Mouse (Mus musculus): ENCODE measurements around the gene Armt1.
"Not testable (repeated sequence)": the region's sequence is repeated elsewhere in the genome, so short reads cannot be mapped to it uniquely, and the experiment has no call there.

Armt1 gene

GRCm38 (mm10) chr10:4432123-4432931 lies at the start of gene Armt1, which contains the start of gene Rmnd1:
Armt1 (plus strand) TSS chr10:4432467.
Rmnd1 (minus strand) TSS chr10:4432388.
- DNase-seq = peak; percentile 95

- no peak for DNase-seq
These were observed 48.0 kb upstream of the Armt1 start for GRCm38 (mm10) chr10:4384244-4384643.

- DNase-seq = peak; percentile 95
These were observed 45.4 kb upstream of the Armt1 start for GRCm38 (mm10) chr10:4386609-4387591.

- peak; percentile 70 for DNase-seq
These were observed 44.4 kb upstream of the Armt1 start, which contains the start of gene Zbtb2 for GRCm38 (mm10) chr10:4387701-4388383. Zbtb2 (minus strand) TSS chr10:4388108.

- no peak for DNase-seq
These were observed 43.9 kb upstream of the Armt1 start for GRCm38 (mm10) chr10:4388384-4388745.

GRCm38 (mm10) chr10:4389036-4389435 lies 43.2 kb upstream of the Armt1 start:
- DNase-seq = no peak

GRCm38 (mm10) chr10:4389461-4390112 lies 42.7 kb upstream of the Armt1 start:
- no peak for DNase-seq

- no peak for DNase-seq
These were observed 41.7 kb upstream of the Armt1 start for GRCm38 (mm10) chr10:4390550-4390949.

- no peak for DNase-seq
These were observed 41.2 kb upstream of the Armt1 start for GRCm38 (mm10) chr10:4391076-4391475.

GRCm38 (mm10) chr10:4391851-4392250 lies 40.4 kb upstream of the Armt1 start:
- DNase-seq = peak; percentile 51

- no peak for DNase-seq
These were observed 36.9 kb upstream of the Armt1 start for GRCm38 (mm10) chr10:4395321-4395720.

GRCm38 (mm10) chr10:4398058-4398457 lies 34.2 kb upstream of the Armt1 start:
- no peak for DNase-seq

GRCm38 (mm10) chr10:4404895-4405491 lies 27.3 kb upstream of the Armt1 start:
- peak; percentile 37 for DNase-seq

GRCm38 (mm10) chr10:4405511-4405910 lies 26.8 kb upstream of the Armt1 start:
- no peak for DNase-seq

- no peak for DNase-seq
These were observed 25.1 kb upstream of the Armt1 start for GRCm38 (mm10) chr10:4407191-4407590.

- no peak for DNase-seq
These were observed 7.0 kb upstream of the Armt1 start for GRCm38 (mm10) chr10:4425245-4425644.

GRCm38 (mm10) chr10:4430399-4430798 lies 1.9 kb upstream of the Armt1 start:
- no peak for DNase-seq

GRCm38 (mm10) chr10:4430826-4431225 lies 1.4 kb upstream of the Armt1 start:
- DNase-seq = no peak

- no peak for DNase-seq
These were observed 533 bp upstream of the Armt1 start for GRCm38 (mm10) chr10:4431746-4432122.

- no peak for DNase-seq
These were observed 909 bp downstream of the Armt1 start for GRCm38 (mm10) chr10:4432996-4433755.

- DNase-seq = not testable (repeated sequence)
These were observed 1.6 kb downstream of the Armt1 start for GRCm38 (mm10) chr10:4433871-4434270.

All from thymus, postnatal 25 days (tissue).